Mouse (Mus musculus): ENCODE data around the gene Ehmt1.

Ehmt1 gene

DNA sequence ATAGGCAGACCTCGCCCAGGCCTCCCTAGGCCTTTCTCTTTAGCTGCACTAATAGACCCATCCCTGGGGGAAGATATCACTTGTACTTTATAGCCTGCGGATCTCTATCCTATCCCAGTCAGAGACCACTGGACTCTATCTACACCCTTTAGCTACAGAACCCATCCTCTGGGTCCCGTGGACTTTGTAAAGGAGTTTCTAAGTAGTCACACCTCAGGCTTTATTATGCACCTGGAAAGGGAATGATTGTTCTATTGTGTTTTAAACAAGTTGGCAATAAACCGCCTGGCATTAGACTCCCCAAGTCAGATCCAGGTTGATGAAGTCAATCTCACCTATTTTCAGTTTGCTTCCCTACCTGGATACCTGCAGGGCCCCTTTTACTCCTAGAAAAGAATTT lies 7.2 kb downstream of the Ehmt1 start:
- no peak for DNase-seq (ENCODE audit: low read depth)

DNA sequence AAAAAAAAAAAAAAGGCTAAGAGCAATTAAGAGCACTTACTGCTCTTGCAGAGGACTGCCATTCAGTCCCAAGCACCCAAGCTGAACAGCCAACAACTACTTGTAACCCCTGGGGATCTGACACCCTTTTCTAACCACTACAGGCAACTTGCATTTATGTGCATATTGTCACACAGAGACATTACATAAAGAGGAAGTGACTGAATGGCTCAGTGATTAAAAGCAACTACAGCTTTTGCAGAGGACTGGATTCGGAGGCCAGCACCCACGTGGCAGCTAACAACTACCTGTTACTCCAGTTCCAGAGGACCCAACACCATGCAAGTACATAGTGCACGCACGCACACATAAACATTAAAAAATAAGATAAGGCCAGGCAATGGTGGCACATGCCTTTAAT lies 8.9 kb downstream of the Ehmt1 start:
- DNase-seq (ENCODE audit: low read depth) = no peak

DNA sequence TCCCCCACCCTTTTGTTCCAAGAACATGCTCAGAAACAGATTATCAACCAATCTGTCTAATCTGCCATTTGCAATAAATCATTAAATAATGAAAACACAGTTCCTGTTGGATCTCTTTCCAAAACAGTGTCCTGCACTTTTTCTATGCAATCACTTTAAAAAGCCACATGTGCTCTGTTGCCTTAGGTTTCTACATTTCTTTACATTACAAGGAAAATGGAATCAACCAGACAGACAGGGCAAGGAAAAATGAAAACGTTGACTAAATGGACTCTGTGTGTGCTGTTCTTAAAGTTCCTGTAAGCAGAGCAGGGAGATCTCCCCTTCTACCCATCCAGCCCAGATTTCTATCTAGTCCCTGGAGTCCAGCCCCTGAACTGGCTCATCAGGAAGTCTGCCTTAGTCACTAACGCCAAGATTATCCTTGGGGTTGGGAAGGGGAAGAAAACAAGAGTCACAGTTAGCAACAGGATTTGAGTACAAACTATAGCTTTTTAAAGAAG lies 13.7 kb downstream of the Ehmt1 start:
- no peak for DNase-seq (ENCODE audit: low read depth)

DNA sequence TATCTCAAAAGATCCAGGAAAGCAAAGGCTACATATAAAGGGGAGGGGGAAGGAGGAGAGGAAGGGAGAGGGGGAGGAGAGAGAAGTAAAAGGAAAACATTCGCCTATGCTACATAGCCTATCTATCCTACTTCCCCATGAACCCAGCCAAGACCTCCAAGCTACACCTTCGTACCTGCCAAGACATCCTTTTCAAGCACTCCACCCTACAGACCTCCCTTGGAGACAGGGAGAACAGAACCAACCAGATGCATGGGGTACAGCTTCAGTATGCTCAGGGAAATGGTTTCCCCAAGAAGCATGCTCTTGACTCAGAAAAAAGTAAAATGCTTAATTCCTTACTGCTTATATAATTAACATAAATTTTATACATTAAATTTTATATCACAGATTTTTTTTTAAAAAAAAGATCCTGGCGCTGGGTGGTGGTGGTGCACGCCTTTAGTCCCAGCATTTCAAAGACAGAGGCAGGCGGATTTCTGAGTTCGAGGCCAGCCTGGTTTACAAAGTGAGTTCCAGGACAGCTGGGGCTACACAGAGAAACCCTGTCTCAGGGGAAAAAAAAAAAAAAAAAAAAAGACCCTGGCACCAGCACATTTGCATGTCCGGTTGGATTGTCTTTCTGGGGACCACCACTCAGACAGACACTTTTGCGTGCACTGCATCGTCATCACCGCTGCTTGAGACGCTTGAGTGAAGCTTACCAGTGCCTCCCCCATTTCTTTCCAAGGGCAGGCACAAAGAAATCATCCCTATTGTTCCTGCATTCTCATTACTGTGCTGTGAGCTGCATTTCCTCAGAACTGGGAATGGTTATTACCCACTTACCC lies 14.4 kb downstream of the Ehmt1 start:
- DNase-seq (ENCODE audit: low read depth) = no peak

DNA sequence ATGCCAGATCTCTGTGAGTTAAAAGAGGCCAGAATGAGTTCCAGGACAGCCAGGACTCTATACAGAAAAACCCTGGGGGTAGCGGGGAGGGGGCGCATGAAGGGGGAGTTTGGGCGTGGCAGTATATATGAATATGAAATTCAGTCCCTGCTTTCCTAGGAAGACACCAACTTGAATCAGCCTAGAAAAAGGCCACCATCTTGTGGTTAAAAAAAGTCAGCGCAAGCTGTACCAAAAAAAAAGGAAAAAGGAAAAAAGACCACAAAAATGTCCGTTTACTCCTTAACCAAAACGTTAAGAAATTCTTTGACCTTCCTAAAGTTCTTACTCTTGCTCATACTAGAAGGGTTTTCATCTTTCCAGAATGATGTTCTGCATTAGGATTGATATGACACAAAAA lies 16.4 kb downstream of the Ehmt1 start:
- DNase-seq (ENCODE audit: low read depth) = no peak

DNA sequence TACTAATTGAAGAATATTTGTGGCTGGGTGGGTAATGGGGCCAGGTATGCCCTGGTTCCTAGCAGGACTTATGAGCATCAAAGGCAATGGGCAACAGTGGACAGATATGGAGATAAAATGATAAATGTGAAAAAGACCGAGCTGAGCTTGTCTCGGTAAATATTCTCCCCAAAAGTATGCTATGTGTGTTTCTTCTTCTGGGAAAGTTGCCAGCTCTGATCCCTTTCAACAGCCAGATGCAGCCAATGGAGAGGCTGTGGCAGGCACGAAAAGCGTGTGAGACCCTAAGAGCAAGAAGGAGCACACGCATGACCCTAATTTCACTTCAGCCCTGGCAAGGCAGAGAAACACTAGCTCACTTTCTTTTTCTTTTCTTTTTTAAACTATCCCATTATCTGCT lies 18.4 kb downstream of the Ehmt1 start:
- DNase-seq (ENCODE audit: low read depth) = no peak

DNA sequence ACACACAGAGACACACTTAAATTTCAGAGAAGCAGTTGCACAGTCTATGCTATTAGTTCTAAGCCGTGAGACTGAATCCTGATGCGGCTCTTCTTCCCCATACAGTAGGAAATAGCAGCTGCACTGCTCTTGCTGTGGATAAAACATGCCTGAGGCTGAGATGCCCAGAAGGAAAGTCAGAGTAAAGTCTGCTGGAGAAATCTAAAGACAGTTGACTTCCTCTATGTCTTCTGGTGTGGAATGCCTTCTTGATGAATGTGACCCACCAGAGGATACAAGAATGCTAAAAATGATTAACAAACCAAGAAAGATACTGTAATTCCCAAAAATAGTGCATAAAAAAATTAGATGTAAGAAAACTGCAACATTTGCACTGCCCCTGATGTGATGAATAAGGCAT lies 20.1 kb downstream of the Ehmt1 start:
- DNase-seq (ENCODE audit: low read depth) = no peak

DNA sequence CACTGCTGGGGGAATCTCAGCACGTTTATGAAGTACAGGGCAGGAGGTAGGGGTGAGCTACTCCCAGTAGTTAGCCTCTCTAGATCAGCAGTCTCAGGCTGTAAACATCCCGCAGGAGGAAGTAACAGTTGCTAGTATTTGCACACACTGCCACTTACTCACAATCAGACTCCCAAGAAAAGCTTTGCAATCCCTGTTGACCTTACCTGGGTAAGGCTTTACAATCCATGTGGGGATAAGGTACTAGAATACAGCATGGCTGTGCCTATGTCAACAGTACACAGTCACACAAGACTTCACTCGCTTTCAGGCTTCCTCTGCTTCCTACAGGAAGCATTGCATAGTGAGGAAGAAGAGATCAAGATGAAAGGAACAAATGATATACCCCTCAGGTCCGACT lies 22.7 kb downstream of the Ehmt1 start:
- no peak for DNase-seq (ENCODE audit: low read depth)

DNA sequence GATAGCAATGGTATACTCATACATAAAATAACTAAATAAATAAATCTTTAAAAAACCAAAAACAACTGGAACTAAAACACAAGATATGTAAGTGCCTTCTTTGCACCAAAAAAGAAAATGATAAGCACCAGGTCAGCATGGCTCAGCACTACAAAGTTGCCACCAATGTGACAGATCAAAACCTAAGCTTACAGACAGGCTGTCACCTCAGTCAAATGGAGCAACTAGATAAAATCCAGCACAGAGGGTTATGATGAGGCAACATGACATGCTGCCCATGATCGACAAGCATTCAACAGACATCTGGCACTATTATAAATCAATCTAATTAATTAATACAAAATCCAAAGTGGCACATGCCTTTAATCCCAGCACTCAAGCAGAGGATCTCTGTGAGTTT lies 25.2 kb downstream of the Ehmt1 start:
- DNase-seq (ENCODE audit: low read depth) = no peak

DNA sequence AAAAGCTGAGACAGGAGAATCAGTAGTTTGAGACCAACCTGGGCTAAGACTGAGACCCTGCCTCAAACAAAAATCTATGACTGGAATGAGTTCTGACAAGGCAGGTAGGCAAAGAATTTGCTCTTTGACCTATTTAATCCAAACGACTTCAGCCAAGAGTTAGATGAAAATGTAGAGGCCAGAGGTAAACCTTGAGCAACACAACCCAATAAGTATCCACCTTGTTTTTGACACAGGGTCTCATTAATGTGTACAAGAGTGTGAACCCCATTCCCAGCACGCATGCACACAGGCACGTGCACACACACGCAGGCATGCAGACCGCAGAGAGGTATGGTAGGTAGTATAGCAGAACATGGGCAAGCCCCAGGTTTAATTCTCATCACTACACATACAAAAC lies 27.1 kb downstream of the Ehmt1 start:
- DNase-seq (ENCODE audit: low read depth) = no peak

DNA sequence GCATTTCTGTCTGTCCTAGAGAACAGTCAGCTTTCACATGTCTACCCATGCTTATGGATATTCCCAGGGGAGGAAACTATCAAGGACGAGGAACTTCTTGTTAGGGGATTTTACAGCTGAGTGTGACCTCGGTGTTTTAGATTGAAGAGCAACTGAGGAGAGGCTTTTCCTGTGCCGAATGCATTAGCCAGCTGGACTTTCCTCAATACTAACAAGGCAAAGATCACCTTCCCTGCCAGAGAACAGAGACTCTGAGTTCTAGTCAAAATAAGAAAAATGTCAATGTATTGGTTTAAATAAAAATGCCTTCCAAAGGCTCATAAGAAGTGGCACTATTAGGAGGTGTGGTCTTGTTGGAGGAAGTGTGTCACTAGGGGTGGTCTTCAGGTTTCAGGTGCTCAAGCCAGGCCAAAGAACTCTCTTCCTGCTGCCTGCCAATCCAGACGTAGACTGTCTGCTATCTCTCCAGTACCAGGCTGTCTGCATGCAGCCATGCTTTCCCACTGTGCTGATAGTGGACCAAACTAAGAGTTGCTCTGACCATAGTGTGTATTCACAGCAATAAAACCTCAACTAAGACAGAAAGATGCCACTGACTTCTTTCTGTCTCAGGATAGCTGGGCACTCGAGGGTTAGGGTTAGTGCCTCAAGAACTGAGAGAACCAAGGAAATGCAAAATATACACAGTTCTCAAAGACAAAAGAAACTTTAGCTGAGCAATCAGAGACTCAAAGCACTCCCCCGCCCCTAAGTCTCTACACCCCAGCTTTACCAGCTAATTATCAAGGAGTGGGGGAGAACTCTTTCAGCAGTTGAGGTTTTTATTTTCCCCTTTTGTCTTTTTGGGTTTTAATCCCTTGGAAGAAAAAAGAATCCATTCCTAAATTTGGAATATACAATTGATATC lies 28.6 kb downstream of the Ehmt1 start:
- no peak for DNase-seq (ENCODE audit: low read depth)

DNA sequence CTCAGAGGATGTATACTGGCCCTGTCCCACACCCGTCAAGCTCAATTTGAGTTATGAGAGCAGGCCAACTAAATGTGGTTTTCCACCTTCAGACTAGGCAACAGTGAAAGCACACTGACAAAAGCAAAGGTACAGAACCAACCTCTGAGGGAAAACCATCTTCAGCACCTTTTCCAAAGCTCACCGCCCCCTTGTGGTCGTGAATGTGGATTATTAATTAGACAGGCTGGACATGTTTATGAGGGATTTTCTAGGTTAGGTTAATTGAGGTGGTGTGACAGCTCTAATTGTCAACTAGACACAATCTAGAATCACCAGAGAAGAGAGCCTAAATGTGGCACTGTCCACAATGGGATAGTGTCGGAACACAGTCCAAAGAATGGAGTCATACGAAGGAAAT lies 30.5 kb downstream of the Ehmt1 start:
- DNase-seq (ENCODE audit: low read depth) = peak; percentile 21

DNA sequence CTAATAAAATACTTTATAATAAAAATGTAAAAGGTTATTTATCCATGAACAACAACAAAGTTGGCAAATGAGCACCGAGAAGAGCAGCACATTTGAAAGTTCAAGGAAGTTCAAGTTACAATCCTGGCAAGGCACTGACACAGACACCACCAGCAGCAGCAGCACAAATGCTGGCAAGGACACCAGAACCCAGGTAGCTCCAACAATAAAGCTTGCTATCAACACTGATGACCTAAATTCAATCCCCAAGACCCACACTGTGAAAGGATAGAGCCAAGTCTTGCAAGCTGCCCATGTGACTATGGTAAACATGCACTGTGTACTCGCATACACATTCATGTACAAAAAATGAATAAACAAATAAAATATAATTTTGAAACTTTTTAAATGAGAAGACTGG lies 38.7 kb downstream of the Ehmt1 start:
- DNase-seq (ENCODE audit: low read depth) = no peak

DNA sequence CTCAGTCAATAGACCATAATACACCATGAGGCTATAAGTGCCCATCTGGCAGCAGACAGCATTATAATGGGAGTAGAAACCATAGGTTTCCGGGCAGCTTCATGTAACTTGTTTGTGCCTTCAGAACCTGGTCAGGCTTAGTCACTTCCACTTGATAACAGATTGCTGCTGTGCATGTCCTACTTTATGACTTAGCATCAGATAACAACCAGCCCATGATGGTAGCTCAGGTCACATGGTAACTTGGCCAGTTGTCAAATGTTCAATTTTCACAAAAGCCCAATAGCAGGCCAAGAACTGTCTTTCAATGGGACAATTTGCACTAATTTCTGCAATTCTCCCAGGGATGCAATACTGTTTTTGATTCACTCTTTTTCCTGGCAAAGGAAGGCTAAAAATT lies 48.5 kb downstream of the Ehmt1 start:
- peak; percentile 33 for DNase-seq (ENCODE audit: low read depth)

DNA sequence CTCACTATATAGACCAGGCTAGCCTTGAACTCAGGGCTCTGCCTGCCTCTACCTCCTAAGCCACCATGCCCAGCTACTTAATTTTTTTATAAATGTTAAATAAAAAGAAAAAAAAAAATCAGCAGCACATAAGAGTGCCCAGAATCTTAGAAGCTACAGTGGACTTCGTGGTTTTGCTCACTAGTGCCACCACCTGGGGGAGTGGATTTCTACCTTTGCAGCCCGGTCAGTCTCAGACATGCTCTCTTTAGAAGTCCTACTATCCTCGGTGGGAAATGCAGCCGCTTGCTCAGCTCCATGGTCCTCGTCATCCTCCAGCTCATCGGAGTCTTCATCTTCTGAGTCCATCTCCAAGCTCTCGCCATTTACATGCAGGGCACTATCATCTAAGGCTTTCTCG lies 56.4 kb downstream of the Ehmt1 start:
- no peak for DNase-seq (ENCODE audit: low read depth)

DNA sequence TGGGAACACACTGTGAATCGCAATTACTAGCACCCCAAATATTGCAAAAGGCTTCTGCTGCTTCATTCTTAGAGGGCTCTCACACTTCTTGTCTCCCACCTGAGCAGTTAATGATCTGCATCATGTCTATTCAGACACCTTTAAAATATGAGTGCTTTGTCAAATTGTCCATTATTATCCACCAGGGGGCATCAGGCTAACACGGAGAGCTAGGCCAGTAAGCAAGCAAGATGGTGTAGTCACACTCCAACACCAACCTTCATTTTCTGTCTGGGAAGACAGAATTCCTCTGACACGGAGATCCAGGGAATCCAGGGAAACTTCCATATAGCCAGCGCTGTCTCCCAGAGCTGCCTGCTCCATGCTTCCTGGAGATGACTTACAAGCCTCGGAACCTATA lies 67.0 kb downstream of the Ehmt1 start:
- no peak for DNase-seq (ENCODE audit: low read depth)

DNA sequence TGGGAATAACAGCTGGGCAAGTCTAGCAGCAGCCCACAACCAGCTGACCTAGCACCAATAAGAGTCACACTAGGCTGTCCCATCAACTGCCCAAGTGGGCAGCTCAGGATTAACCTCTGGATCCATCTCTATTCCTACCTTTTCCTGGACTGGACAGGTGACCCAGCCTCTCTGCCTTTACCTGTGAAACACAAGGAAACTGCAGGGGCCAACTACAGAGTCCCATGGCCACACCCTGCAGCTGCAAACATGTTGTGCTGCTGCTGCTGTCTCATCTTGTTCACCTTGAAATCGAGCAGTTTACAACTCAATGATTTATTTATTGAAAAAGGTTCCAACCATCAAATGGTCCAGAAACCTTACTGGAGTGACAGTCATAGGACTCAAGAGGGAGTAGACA lies 72.9 kb downstream of the Ehmt1 start:
- DNase-seq (ENCODE audit: low read depth) = no peak

DNA sequence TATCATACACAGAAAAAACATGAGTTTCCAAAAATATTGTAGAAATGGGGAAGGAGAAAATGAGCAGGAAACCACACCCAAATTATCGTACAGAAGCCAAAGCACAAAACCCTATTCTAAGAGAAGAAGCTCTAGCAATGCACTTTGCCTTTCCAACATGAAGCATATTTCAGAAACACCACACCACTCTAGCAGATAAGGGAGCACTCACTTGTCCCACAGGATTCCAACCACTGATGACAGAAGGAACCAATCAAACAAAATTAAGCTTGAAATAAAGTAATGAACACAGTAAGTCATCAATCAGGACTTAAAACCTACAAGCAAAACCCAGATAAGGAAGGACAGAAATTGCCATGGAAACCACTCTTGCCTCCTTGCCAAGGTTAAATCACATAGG lies 74.2 kb downstream of the Ehmt1 start:
- no peak for DNase-seq (ENCODE audit: low read depth)

DNA sequence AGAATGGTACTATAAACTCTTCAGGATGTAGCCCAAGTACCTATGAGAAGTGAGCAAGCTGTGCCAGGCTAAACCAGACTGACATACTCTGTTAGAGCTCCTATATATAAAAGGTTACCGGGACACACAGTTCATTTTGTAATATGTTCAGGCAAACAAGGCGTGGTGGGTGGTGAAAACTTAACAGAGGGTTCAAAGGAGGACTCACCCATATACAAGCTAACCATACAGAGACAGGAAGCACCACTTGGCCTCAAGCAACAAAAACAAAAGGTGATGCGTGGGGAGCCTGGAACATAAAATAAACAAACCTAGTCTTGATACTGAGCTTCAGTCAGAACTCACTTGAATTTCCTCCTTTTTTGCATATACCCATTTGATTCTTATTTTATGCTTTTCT lies 88.8 kb downstream of the Ehmt1 start:
- DNase-seq (ENCODE audit: low read depth) = no peak

DNA sequence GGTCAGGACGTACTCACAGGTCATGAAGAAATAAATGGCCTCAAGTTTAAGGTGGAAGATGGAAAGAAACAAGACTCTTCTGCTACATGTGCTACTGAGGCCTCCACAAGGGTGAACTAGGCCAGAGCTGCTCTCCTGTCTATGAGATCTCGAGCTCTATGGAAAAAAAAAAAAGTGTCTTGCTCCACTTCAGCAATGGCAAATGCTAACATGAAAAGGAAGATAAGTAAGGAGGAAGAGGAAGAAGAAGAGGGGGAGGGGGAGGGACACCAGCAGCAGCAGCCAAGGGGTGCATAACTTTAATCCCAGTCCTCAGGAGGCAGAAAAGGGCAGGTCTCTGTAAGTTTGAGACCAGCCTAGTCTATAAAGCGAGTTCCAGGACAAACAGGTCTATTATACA lies 109.7 kb downstream of the Ehmt1 start:
- no peak for DNase-seq (ENCODE audit: low read depth)

DNA sequence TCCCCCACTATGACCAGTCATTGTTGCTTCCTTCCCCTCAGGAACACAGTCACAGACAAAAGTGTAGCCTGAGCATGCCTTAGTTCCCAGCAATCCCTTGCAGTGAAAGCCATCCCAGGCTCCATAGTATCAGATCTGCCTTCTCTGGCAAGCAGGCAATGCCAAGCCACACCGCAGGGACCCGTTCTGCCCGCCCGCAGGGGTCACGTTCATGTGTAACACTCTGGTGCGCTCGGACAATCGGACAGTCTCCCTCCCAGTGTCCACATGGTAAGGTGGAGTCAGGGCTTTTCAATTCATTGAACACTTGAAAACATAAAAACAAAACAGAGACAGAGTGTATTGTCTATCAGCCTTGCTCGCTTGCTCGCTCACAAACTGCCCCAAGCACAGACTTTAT lies 111.7 kb downstream of the Ehmt1 start:
- no peak for DNase-seq (ENCODE audit: low read depth)

DNA sequence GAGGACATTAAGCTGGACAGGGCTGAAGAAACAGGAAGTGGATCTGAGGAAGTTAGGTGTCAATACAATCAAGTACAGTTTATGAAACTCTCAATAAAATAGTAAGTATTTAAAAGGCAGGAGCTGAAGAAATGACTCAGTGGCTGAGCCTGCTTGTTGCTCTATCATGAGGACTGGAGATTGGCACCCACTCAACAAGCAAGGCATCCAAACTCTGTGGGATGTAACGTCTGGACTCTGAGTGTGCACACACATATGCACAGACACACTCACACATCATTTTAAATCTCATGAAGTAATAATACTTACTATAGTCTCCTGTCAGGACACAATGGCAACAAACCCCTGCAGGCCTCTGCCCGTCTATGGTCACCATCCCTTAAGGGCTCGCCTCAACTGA lies 112.4 kb downstream of the Ehmt1 start:
- peak; percentile 28 for DNase-seq (ENCODE audit: low read depth)

DNA sequence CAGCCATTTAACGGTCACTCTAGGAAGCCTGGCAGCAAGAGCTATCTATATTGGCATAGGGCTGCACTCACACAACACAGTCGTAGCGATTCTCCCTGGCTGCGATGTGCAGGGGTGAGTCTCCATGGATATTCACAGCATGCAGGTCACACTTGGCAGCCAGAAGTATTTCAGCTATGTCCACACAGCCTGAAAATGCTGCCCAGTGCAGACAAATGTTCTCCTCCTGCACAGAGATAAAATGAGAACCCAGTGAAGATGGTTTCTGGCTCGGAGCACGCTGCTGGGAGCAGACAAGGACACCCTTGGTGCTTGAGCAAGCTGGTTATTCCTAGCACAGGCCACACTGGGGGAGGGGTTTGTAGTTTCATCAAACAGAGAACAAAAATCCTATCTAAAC lies 113.3 kb downstream of the Ehmt1 start:
- DNase-seq (ENCODE audit: low read depth) = no peak

Data from fibroblast of lung, adult 2 months (primary cell).